Mouse (Mus musculus) liver, postnatal 0 days (tissue): Measurements from ENCODE around the gene Zdhhc12. TPM values are rescaled to one million over a fixed set of nuclear protein-coding genes. Genes with fewer than 3 reads are reported as not detected.
A peak's percentile ranks its signal among the peaks of the same experiment; 100 is the strongest.

ENCODE experiments used
- ATAC-seq: fragments of 200-750 bp; cut with Nextera tagmentation; 2 replicates; pipeline ENCODE4 v1.8.0; 2017; ENCODE audit warnings: mild to moderate bottlenecking, moderate library complexity
- DNase-seq: peaks from one replicate; pipeline ENCODE4 v3.0.0-alpha.2; 2016
- H3K27ac ChIP-seq: fragments of 300-500 bp; sonication (generic); 2 replicates; pipeline ENCODE4 v1.5.1; 2014; ENCODE audit warnings: antibody characterized with exemption, moderate library complexity, mild to moderate bottlenecking, low read depth
- H3K27me3 ChIP-seq: fragments of 300-500 bp; sonication (generic); 2 replicates; pipeline ENCODE4 v1.6.1; 2014; ENCODE audit warnings: low read length, control low read depth, mixed read lengths; ENCODE audit not compliant: insufficient read depth
- H3K36me3 ChIP-seq: fragments of 300-500 bp; sonication (generic); replicated peaks from 2 replicates; pipeline ENCODE4 v1.6.1; 2014; ENCODE audit warnings: mild to moderate bottlenecking, control low read depth, low read length, moderate library complexity, mixed read lengths; ENCODE audit not compliant: insufficient read depth
- H3K4me1 ChIP-seq: fragments of 300-500 bp; sonication (generic); 2 replicates; pipeline ENCODE4 v1.6.1; 2014; ENCODE audit warnings: antibody characterized with exemption, mild to moderate bottlenecking, control low read depth; ENCODE audit not compliant: insufficient read depth
- H3K4me2 ChIP-seq: fragments of 300-500 bp; sonication (generic); 2 replicates; pipeline ENCODE4 v1.6.1; 2014; ENCODE audit warnings: low read depth, mild to moderate bottlenecking, low read length, moderate library complexity, mixed read lengths
- H3K4me3 ChIP-seq: fragments of 300-500 bp; sonication (generic); 2 replicates; pipeline ENCODE4 v1.5.1; 2014; ENCODE audit warnings: low read depth, low read length
- H3K9ac ChIP-seq: fragments of 300-500 bp; sonication (generic); replicated peaks from 2 replicates; pipeline ENCODE4 v1.6.1; 2014; ENCODE audit warnings: mild to moderate bottlenecking, moderate library complexity
- H3K9me3 ChIP-seq: fragments of 300-500 bp; sonication (generic); 2 replicates; pipeline ENCODE4 v1.6.1; 2016; ENCODE audit warnings: mild to moderate bottlenecking, control low read depth, low read length, mixed read lengths
- CTCF ChIP-seq: sonication (generic); IDR thresholded peaks from 2 replicates; pipeline ENCODE4 v1.5.1; 2016; ENCODE audit warnings: antibody characterized with exemption, low read depth
- EP300 ChIP-seq: IDR thresholded peaks from 2 replicates; pipeline ENCODE4 v1.6.1; 2016; ENCODE audit warnings: antibody characterized with exemption, low read depth, mild to moderate bottlenecking
- WGBS: fragments of 180-500 bp; shearing (Covaris S2); extraction: QIAGEN DNeasy Blood & Tissue Kit; methylation state at CpG from one replicate; pipeline ENCODE4 v1.1.7; 2014; ENCODE audit not compliant: insufficient replicate concordance; 5-methylcytosine and 5-hydroxymethylcytosine counted together
- polyA plus RNA-seq: library from polyadenylated mRNA; unstranded; fragments of >200 nt; fragmentation: Nextera tagmentation; extraction: Ambion mirVana; gene quantifications from 2 replicates; pipeline ENCODE4 v1.2.1, GENCODE M21; 2015

Zdhhc12 gene
- polyA plus RNA-seq, 1 experiment from 2014 or later, result 25.1 TPM

GRCm38 (mm10) chr2:30048101-30048501 lies 45.3 kb downstream of the Zdhhc12 start:
- no peak for TF ChIP-seq EP300
- TF ChIP-seq CTCF, result no peak
- H3K4me1 ChIP-seq, result peaks cover 9% of the 10 kb centered on the region
- peak overlapping the region; percentile 92 for H3K27ac ChIP-seq
- no peaks in the 10 kb centered on the region for H3K27me3 ChIP-seq
- peak overlapping the region; percentile 72 for H3K9ac ChIP-seq
- H3K4me2 ChIP-seq, result peak overlapping the region; percentile 96
- ATAC-seq (no peak), DNase-seq (no peak)
- H3K36me3 ChIP-seq, result no peaks in the 10 kb centered on the region
- peak overlapping the region; percentile 78 for H3K4me3 ChIP-seq
- 39% methylated on average over 11 of the region's 11 CpGs for whole genome bisulfite sequencing
- H3K9me3 ChIP-seq, result no peaks in the 10 kb centered on the region

DNA sequence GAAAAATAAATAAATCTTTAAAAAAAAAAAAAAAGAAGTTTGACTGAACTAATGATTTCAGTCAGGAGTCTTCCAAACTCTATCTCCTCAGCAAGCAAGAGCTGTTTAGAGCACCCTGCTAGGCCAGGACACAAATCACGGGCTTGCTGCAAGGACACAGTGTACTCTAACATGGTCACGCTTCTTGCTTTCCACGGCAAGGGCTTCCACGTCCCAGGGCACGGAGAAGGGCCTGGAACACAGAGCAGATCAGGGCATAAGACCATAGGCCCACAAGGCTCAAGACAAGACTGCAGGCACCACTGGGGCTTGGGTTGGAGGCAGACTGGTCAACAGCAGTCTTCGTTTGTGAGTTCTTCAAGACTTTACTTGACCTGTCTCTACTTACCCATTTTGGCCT lies 46.3 kb downstream of the Zdhhc12 start:
- Histone ChIP-seq H3K27me3 (no peaks in the 10 kb centered on the region), H3K4me2 (no peak overlapping the region), H3K27ac (no peak overlapping the region), H3K9me3 (no peaks in the 10 kb centered on the region), H3K4me3 (no peak overlapping the region), H3K36me3 (no peaks in the 10 kb centered on the region), H3K4me1 (peaks cover 9% of the 10 kb centered on the region), H3K9ac (no peak overlapping the region)
- DNase-seq (no peak), ATAC-seq (no peak)
- WGBS, result 91% methylated on average over 6 of the region's 6 CpGs
- no peak for TF ChIP-seq CTCF
- TF ChIP-seq EP300, result no peak

DNA sequence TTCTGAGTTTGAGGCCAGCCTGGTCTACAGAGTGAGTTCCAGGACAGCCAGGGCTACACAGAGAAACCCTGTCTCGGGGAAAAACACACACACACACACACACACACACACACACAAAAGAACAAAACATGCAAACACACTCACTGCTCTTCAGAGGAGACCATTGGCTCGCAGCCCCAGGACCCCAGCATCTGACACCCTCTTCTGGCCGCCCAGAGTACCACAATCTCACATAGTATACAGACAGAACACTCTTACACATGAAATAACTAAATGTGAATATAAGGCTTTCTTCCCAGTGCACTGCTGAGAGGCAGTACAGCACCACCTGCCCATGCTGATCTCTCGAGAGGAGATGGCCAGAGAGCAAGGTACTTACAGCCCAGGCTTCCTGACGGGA lies 48.9 kb downstream of the Zdhhc12 start:
- ATAC-seq (no peak), DNase-seq (no peak)
- H3K4me3 ChIP-seq, result no peak overlapping the region
- H3K9ac ChIP-seq, result no peak overlapping the region
- H3K4me1 ChIP-seq, result peaks cover 9% of the 10 kb centered on the region
- WGBS, result 82% methylated on average over 5 of the region's 5 CpGs
- H3K27me3 ChIP-seq, result no peaks in the 10 kb centered on the region
- TF ChIP-seq EP300, result no peak
- no peak for TF ChIP-seq CTCF
- H3K36me3 ChIP-seq, result no peaks in the 10 kb centered on the region
- H3K27ac ChIP-seq, result no peak overlapping the region
- no peak overlapping the region for H3K4me2 ChIP-seq
- H3K9me3 ChIP-seq, result no peaks in the 10 kb centered on the region

GRCm38 (mm10) chr2:30042445-30042844 lies 51.0 kb downstream of the Zdhhc12 start:
- WGBS, result 4% methylated on average over 4 of the region's 4 CpGs
- ATAC-seq (peak; percentile 61; the same call in 1 of the 2 replicates), DNase-seq (peak; percentile 87)
- Histone ChIP-seq H3K27ac (no peak overlapping the region), H3K9me3 (no peaks in the 10 kb centered on the region), H3K4me2 (no peak overlapping the region), H3K4me3 (no peak overlapping the region), H3K9ac (no peak overlapping the region), H3K36me3 (no peaks in the 10 kb centered on the region), H3K4me1 (no peaks in the 10 kb centered on the region), H3K27me3 (no peaks in the 10 kb centered on the region)
- TF ChIP-seq CTCF (peak; percentile 91), EP300 (no peak)

Other genes starting within 250 kb of the Zdhhc12 start
- gene Cercam, start 224.5 kb downstream of the Zdhhc12 start, polyA plus RNA-seq, result 9.0 and 10.0 TPM in 2 replicates
- 19.0 and 22.1 TPM in 2 replicates for gene Odf2, start 204.4 kb downstream of the Zdhhc12 start, polyA plus RNA-seq
- gene Gle1, start 158.2 kb downstream of the Zdhhc12 start, polyA plus RNA-seq, result 13.4 and 14.7 TPM in 2 replicates
- gene Sptan1, start 128.1 kb downstream of the Zdhhc12 start, polyA plus RNA-seq, result 14.9 and 17.2 TPM in 2 replicates
- 5.8 and 6.6 TPM in 2 replicates for gene Wdr34, start 44.8 kb downstream of the Zdhhc12 start, polyA plus RNA-seq
- gene Set, start 36.3 kb downstream of the Zdhhc12 start, polyA plus RNA-seq, result 115 and 116 TPM in 2 replicates
- 0.75 and 1.0 TPM in 2 replicates for gene Pkn3, start 16.0 kb downstream of the Zdhhc12 start, polyA plus RNA-seq
- 1.6 and 1.8 TPM in 2 replicates for gene Zer1, start 30.9 kb upstream of the Zdhhc12 start, polyA plus RNA-seq
- 1.8 and 2.0 TPM in 2 replicates for gene Tbc1d13, start 40.1 kb upstream of the Zdhhc12 start, polyA plus RNA-seq
- gene Endog, start 77.8 kb upstream of the Zdhhc12 start, polyA plus RNA-seq, result 51.2 and 56.3 TPM in 2 replicates
- gene Spout1, start 84.8 kb upstream of the Zdhhc12 start, polyA plus RNA-seq, result 12.8 and 13.7 TPM in 2 replicates
- 32.2 and 32.3 TPM in 2 replicates for gene Kyat1, start 112.2 kb upstream of the Zdhhc12 start, polyA plus RNA-seq
- gene Lrrc8a, start 144.1 kb upstream of the Zdhhc12 start, polyA plus RNA-seq, result 18.6 and 20.3 TPM in 2 replicates
- 0.14 and 0.18 TPM in 2 replicates for gene Gm28035, start 146.9 kb upstream of the Zdhhc12 start, polyA plus RNA-seq
- 19.3 and 23.2 TPM in 2 replicates for gene Phyhd1, start 172.6 kb upstream of the Zdhhc12 start, polyA plus RNA-seq
- gene Gm28038, start 187.4 kb upstream of the Zdhhc12 start, polyA plus RNA-seq, result not detected in 2 replicates
- 14.0 and 14.1 TPM in 2 replicates for gene Dolk, start 192.7 kb upstream of the Zdhhc12 start, polyA plus RNA-seq
- gene Nup188, start 192.7 kb upstream of the Zdhhc12 start, polyA plus RNA-seq, result 6.2 and 7.5 TPM in 2 replicates